Mouse (Mus musculus) liver, adult 2 months (tissue): ENCODE results near the gene Gpam.

ENCODE experiments used
- CTCF ChIP-seq: fragments of 200-500 bp; IDR thresholded peaks from 2 replicates; pipeline ENCODE4 v1.5.1; 2011; ENCODE audit warnings: low read depth, low read length, control low read depth
- POLR2A ChIP-seq: fragments of 200-500 bp; IDR thresholded peaks from 2 replicates; pipeline ENCODE4 v1.6.1; 2011; ENCODE audit warnings: low read length, control low read depth; ENCODE audit not compliant: insufficient read depth; ENCODE audit errors: extremely low read depth

DNA sequence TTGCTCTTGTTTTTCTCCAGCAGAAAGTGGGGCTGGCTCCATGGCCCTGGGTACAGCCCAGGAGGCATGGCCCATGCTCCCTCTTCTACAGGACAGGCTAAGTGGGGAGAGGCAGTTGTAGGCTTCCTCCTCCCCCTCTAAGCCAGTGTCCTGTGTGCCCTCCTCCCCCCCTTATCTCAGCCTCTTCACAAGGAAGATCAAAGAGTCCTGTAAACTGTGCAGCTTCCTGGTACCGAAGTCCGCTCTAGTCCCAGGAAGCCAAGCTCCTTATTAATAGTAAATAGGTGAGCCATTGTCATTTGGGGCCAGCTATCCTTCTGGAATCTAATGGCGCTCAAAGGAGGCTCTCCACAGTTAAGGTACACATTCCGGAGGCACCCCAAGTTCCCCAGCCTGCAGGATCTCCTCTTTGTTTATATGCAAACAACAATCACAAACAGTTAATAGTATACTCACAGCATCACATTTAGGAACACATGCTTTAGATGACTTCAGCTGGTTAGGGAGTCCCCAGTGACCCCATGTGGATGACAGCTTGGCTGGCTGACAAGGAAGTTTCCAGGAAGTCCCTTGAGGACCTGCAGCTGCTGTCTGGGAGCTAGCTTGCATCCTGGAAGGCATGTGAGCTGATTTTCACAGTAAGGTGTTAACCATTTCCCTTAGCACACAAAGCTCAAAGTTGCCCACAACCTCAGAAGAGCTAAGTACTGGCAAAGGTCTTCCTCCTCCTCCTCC lies 9.8 kb upstream of the Gpam start:
- TF ChIP-seq CTCF (no peak), POLR2A (no peak)
